Mouse (Mus musculus) limb, embryonic 13.5 days (tissue): ENCODE data around the gene Golga1. TPM values are rescaled to one million over a fixed set of nuclear protein-coding genes. Genes with fewer than 3 reads are reported as not detected.

Experiments
- ATAC-seq: fragments of 200-750 bp; cut with Nextera tagmentation; 2 replicates; pipeline ENCODE4 v1.8.0; 2017; ENCODE audit warnings: low read depth, moderate number of reproducible peaks, moderate TSS enrichment; ENCODE audit not compliant: low FRiP score
- H3K27ac ChIP-seq: fragments of 300-500 bp; sonication (generic); 2 replicates; pipeline ENCODE4 v1.5.1; 2015; ENCODE audit warnings: inconsistent platforms, mild to moderate bottlenecking, moderate library complexity
- H3K27me3 ChIP-seq: fragments of 300-500 bp; sonication (generic); 2 replicates; pipeline ENCODE4 v1.6.1; 2015; ENCODE audit warnings: mild to moderate bottlenecking, inconsistent platforms
- H3K36me3 ChIP-seq: fragments of 300-500 bp; sonication (generic); 2 replicates; pipeline ENCODE4 v1.6.1; 2015; ENCODE audit warnings: inconsistent platforms, mild to moderate bottlenecking, moderate library complexity
- H3K4me1 ChIP-seq: fragments of 300-500 bp; sonication (generic); 2 replicates; pipeline ENCODE4 v1.6.1; 2015; ENCODE audit warnings: inconsistent platforms
- H3K4me2 ChIP-seq: fragments of 300-500 bp; sonication (generic); replicated peaks from 2 replicates; pipeline ENCODE4 v1.6.1; 2015; ENCODE audit warnings: inconsistent platforms, mild to moderate bottlenecking, moderate library complexity
- H3K4me3 ChIP-seq: fragments of 300-500 bp; sonication (generic); 2 replicates; pipeline ENCODE4 v1.5.1; 2015; ENCODE audit warnings: moderate library complexity, mild to moderate bottlenecking, inconsistent platforms
- H3K9ac ChIP-seq: fragments of 300-500 bp; sonication (generic); 2 replicates; pipeline ENCODE4 v1.6.1; 2015; ENCODE audit warnings: mild to moderate bottlenecking, inconsistent platforms
- H3K9me3 ChIP-seq: fragments of 300-500 bp; sonication (generic); 2 replicates; pipeline ENCODE4 v1.6.1; 2016; ENCODE audit warnings: inconsistent platforms
- WGBS: fragments of 180-500 bp; shearing (Covaris S2); methylation state at CpG from one replicate; pipeline ENCODE4 v1.1.7; 2015; 5-methylcytosine and 5-hydroxymethylcytosine counted together
- polyA plus RNA-seq: library from polyadenylated mRNA; unstranded; fragments of >200 nt; fragmentation: Nextera tagmentation; extraction: Ambion mirVana; gene quantifications from 2 replicates; pipeline ENCODE4 v1.2.1, GENCODE M21; 2015

Golga1 gene
- polyA plus RNA-seq, 1 experiment from 2014 or later, result 31.0 TPM

DNA sequence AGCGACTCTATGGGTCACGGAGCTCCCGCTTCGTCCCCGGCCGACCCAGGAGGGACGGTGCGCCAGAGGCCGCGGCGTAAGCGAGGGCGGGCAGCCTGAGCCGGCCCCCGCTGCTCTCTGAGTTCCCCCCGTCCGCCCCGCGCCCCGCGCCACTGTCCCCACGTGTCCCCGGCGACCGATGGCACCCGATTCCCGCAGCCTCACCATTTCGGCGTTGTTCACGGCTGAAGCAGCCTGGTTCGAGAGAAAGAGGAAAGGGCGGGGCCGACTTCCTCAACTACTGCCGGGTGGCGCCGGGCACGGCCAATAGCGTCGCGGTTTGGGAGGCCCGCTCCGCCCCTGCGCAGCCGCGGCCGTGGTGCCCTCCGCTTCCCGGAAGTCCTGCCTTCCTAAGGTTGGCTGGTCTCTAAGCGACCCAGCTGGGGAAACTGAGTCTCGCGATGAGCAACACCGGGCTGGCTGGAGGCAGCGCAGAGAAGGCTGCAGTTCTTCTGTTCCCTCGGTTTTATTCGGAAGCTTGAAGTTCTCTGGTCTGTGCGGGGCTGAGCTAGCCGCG lies 60.4 kb downstream of the Golga1 start, which contains the start of gene Arpc5l:
Gene Arpc5l (plus strand): TSS at position 469 of the 556 bp plus-strand sequence.
- peak within 1 kb of the TSS; percentile 88 for H3K27ac ChIP-seq
- peak within 1 kb of the TSS; percentile 79 for H3K4me3 ChIP-seq
- H3K9ac ChIP-seq, result peak within 1 kb of the TSS; percentile 95
- peak; percentile 85 for ATAC-seq
- peaks cover 40% of the 10 kb centered on the region for H3K36me3 ChIP-seq
- H3K9me3 ChIP-seq, result no peaks in the 10 kb centered on the region
- WGBS, result under 1% methylated on average over 58 of the region's 58 CpGs
- peak within 1 kb of the TSS; percentile 98 for H3K4me2 ChIP-seq
- H3K27me3 ChIP-seq, result no peaks in the 10 kb centered on the region
- peaks cover 47% of the 10 kb centered on the region for H3K4me1 ChIP-seq

DNA sequence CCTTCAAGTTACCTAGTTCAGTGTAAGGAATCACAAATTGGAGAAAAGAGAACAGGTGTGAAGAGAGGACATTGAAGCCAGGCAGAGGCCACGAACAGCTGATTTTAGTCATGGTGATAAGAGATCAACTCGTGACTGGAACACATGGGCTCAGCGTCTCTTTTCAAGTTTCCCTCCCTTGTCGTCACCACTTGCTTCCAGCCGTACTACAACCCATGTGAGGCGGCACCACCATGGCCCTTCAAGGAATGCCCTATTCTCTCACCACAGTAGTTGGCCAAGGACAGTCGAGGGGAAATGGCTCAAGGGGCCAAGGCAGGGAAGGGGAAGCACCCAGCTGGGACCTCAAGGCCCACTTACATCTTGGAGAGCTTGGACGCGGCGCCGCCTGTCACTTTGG lies 61.0 kb downstream of the Golga1 start:
- peaks cover 46% of the 10 kb centered on the region for H3K36me3 ChIP-seq
- no peak for ATAC-seq
- peak overlapping the region; percentile 95 for H3K9ac ChIP-seq
- H3K4me3 ChIP-seq, result peak overlapping the region; percentile 79
- H3K9me3 ChIP-seq, result no peaks in the 10 kb centered on the region
- peak overlapping the region; percentile 98 for H3K4me2 ChIP-seq
- WGBS, result 2% methylated on average over 11 of the region's 11 CpGs
- H3K27ac ChIP-seq, result peak overlapping the region; percentile 88; the same call in 1 of the 2 replicates
- no peaks in the 10 kb centered on the region for H3K27me3 ChIP-seq
- peaks cover 42% of the 10 kb centered on the region for H3K4me1 ChIP-seq

DNA sequence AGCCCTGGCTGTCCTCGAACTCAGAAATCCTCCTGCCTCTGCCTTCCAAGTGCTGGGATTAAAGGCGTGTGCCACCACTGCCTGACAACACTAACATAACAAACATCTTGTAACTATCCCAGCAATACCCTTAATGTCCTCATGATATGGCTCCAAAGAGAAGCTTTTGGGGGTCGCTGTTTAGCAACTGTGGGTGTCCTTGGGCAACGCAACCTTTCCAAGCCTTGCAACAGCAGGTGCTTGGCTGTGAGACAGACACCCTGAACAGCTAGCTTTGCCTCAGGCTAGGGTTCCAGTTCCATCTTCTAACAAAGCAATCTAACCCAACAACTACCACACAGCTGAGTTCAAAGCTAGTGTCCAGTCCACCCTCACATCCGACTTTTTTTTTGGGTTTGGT lies 61.8 kb downstream of the Golga1 start:
- Histone ChIP-seq H3K36me3 (peaks cover 47% of the 10 kb centered on the region), H3K27me3 (no peaks in the 10 kb centered on the region), H3K4me3 (peak overlapping the region; percentile 79), H3K27ac (no peak overlapping the region), H3K4me1 (peaks cover 34% of the 10 kb centered on the region), H3K4me2 (peak overlapping the region; percentile 98), H3K9me3 (no peaks in the 10 kb centered on the region), H3K9ac (peak overlapping the region; percentile 95)
- ATAC-seq, result no peak
- 75% methylated on average over 5 of the region's 5 CpGs for WGBS

DNA sequence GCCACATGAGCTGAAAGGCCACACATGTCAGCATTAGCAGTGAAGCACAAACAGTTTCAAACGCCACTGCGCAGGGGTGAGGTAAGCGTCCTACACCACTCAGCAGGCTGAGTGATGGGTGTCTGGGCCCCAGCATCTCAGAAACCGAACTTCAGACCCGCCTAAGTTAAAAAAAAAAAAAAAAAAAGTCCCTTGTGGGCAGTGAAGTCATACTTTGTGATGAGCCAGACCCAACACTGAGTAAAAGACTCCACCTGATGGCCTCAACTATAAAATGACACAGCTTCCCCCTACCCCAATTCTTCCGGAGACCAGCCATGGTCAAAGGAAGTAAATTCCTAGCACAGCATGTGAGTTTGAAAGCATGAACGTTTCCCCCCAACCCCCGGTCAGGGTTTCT lies 62.2 kb downstream of the Golga1 start:
- H3K9ac ChIP-seq, result peak overlapping the region; percentile 50
- H3K27ac ChIP-seq, result no peak overlapping the region
- peak overlapping the region; percentile 79 for H3K4me3 ChIP-seq
- H3K4me1 ChIP-seq, result peaks cover 34% of the 10 kb centered on the region
- peak overlapping the region; percentile 98 for H3K4me2 ChIP-seq
- 57% methylated on average over 8 of the region's 8 CpGs for WGBS
- ATAC-seq, result no peak
- peaks cover 47% of the 10 kb centered on the region for H3K36me3 ChIP-seq
- H3K27me3 ChIP-seq, result no peaks in the 10 kb centered on the region
- no peaks in the 10 kb centered on the region for H3K9me3 ChIP-seq

DNA sequence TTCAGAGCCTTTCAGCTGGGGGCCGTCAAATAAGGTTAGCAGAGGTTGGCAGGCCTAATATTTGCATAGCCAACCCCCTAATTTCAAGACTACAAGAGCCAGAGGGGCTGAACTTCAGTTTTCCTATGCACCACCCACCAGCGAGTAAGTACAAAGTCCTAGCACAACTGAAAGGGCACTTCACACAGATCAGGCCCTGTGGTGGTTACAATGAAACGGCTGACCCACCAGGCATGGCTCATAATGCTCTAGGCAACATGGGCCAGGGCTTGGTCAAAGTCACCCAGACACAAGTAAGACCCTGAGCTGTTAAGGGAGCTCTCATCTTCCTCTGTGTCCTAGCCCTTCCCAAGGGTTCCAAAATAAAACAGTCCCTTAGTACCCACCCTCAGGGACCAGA lies 63.5 kb downstream of the Golga1 start:
- no peak overlapping the region for H3K4me2 ChIP-seq
- H3K27me3 ChIP-seq, result no peaks in the 10 kb centered on the region
- WGBS, result 79% methylated on average over 3 of the region's 3 CpGs
- peaks cover 35% of the 10 kb centered on the region for H3K4me1 ChIP-seq
- H3K27ac ChIP-seq, result no peak overlapping the region
- no peaks in the 10 kb centered on the region for H3K9me3 ChIP-seq
- no peak overlapping the region for H3K4me3 ChIP-seq
- no peak for ATAC-seq
- H3K36me3 ChIP-seq, result peaks cover 47% of the 10 kb centered on the region
- H3K9ac ChIP-seq, result no peak overlapping the region

DNA sequence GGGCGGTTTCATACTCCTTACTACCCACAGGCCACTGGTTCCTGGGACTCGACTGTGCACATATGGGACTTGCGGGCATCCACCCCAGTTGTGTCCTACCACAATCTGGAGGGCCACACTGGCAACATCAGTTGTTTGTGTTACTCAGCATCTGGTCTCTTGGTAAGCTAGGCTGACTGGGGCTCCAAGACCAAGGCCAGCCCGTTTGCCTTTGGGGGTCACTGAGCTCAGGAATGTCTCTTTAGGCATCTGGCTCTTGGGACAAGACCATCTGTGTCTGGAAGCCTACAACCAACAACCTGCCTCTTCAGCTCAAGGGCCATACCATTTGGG lies 64.8 kb downstream of the Golga1 start:
- no peaks in the 10 kb centered on the region for H3K9me3 ChIP-seq
- H3K4me2 ChIP-seq, result no peak overlapping the region
- no peak overlapping the region for H3K27ac ChIP-seq
- no peak overlapping the region for H3K9ac ChIP-seq
- H3K27me3 ChIP-seq, result no peaks in the 10 kb centered on the region
- no peak overlapping the region for H3K4me3 ChIP-seq
- peaks cover 47% of the 10 kb centered on the region for H3K36me3 ChIP-seq
- no peak for ATAC-seq
- H3K4me1 ChIP-seq, result peaks cover 25% of the 10 kb centered on the region
- WGBS, result 86% methylated on average over 4 of the region's 4 CpGs

DNA sequence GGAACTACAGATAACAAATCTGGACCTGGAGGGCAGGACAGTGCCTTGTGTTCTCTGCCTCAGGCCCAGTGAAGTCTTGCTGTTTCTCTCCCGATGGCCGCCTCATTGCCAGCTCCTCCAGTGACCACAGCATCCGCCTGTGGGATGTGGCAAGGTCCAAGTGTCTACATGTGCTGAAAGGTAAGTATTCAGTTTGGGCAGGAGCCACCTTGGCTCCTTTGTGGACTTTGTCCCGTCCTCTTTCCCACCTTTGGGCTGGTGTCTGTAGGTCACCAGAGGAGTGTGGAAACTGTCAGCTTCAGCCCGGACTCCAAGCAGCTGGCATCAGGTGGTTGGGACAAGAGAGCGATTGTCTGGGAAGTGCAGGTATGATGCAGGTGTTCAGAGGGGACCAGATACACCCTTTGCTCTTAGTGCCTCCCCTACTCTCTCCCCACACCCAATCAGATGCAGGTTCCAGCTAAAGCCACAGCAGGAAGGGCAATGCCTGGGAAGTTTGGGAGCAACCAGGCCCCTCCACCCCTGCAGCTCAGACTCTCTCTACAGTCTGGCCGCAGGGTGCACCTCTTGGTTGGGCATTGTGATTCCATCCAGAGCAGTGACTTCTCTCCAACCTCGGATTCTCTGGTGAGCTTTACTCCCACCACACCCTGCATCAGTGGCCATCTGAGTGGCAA lies 65.3 kb downstream of the Golga1 start:
- 67% methylated on average over 8 of the region's 8 CpGs for WGBS
- Histone ChIP-seq H3K9me3 (no peaks in the 10 kb centered on the region), H3K4me1 (peaks cover 25% of the 10 kb centered on the region), H3K27me3 (no peaks in the 10 kb centered on the region), H3K4me3 (no peak overlapping the region), H3K9ac (no peak overlapping the region), H3K27ac (no peak overlapping the region), H3K4me2 (no peak overlapping the region), H3K36me3 (peaks cover 47% of the 10 kb centered on the region)
- no peak for ATAC-seq

DNA sequence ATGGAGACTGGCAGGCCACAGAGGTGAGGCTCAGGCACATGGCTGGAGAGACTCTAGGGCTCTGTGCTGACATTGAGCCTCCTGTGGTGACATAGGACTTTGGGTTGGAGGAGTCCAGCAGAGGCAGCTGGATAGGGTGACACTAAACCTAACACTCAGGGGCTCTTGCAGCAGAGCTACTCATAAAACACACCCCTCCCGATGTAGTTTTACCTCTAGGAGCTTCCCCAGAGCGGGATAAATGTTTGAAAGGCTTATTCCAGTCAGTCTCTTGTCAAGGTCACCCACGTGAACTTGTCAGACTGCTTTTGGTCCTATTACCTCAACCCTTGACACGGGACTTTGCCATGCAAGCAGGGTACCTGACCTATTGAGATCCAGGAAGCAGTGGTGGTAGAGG lies 66.0 kb downstream of the Golga1 start:
- H3K27me3 ChIP-seq, result no peaks in the 10 kb centered on the region
- H3K9ac ChIP-seq, result no peak overlapping the region
- H3K4me1 ChIP-seq, result peaks cover 25% of the 10 kb centered on the region
- H3K36me3 ChIP-seq, result peaks cover 47% of the 10 kb centered on the region
- H3K4me3 ChIP-seq, result no peak overlapping the region
- H3K9me3 ChIP-seq, result no peaks in the 10 kb centered on the region
- 57% methylated on average over 4 of the region's 4 CpGs for WGBS
- ATAC-seq, result no peak
- no peak overlapping the region for H3K4me2 ChIP-seq
- H3K27ac ChIP-seq, result no peak overlapping the region

DNA sequence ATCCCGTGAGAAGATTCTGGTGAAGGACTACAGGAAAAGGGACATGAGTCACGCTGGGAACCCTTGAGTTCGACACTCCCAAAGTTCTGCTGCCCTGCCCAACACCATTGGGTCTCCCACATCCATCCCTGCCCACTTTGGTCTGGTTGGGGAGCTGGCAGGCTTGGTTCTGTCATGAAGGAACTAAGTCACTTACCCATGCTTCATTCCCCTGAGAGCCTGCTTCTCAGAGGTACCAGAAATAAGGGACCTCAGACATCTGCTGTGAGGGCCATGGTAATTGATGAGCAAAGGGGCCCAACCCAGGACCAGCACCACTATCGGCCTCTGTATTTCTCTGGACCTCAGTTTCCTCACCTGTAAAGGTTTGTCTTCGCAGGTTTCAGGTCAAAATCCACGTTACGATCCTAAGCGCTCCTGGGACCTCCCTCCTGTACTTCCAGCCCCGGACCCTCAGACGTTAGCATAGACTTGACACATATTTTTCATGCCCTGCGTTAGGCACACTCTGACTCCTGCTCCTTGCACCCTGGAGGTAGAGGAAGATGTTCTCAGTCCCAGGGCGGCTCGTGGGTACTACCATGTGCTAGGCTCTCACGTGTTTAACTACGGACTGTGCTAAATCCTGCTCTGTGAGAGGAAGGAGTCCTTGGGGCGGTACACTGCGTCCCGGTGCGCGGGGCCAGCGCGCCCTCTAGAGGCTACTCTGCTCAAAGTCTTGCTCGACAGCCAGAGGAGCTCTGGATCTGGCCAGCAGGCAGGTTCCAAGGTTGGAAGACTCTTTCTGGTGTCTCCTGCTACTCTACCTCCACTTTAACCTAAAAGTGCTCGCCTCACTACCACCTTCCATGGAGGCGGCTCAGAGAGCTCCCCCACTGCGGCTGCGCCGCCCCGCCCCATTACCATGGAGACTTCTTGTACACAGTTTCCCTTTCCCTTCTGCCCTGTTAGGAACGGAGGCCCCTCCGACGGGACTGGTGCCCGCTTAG lies 67.7 kb downstream of the Golga1 start, which contains the start of gene Wdr38:
Gene Wdr38 (plus strand): TSS at position 91 of the 989 bp plus-strand sequence.
- Histone ChIP-seq H3K36me3 (peaks cover 34% of the 10 kb centered on the region), H3K27me3 (no peaks in the 10 kb centered on the region), H3K4me3 (peak within 1 kb of the TSS; percentile 46), H3K4me1 (peaks cover 8% of the 10 kb centered on the region), H3K9ac (peak within 1 kb of the TSS; percentile 65), H3K9me3 (no peaks in the 10 kb centered on the region), H3K4me2 (peak within 1 kb of the TSS; percentile 64), H3K27ac (no peak within 1 kb of the TSS; the same call in 1 of the 2 replicates)
- ATAC-seq, result peak; percentile 93
- WGBS, result 15% methylated on average over 33 of the region's 33 CpGs

DNA sequence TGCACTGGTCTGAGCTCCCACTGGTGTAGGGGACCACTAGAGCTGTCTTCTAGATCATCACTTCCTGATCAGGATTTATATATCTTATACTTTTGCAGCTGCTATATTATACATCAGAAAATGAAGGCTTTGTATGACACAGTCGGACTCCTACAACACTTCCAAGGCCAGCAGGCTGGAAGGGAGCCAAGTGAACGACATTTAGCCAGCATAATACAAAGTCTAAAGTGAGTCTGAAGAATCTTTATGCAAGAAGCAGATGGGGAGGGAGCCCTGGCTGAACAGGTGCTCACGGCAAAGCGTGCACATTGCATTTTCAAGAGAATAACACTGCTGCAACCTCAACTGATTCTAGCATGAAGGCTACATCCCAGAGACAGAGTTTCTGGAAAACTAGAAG lies 72.9 kb downstream of the Golga1 start:
- Histone ChIP-seq H3K9me3 (no peaks in the 10 kb centered on the region), H3K27ac (no peak overlapping the region), H3K4me2 (no peak overlapping the region), H3K4me1 (peaks cover 7% of the 10 kb centered on the region), H3K36me3 (no peaks in the 10 kb centered on the region), H3K9ac (peak overlapping the region; percentile 4; the same call in 1 of the 2 replicates), H3K27me3 (no peaks in the 10 kb centered on the region), H3K4me3 (no peak overlapping the region)
- no peak for ATAC-seq
- WGBS, result 48% methylated on average over 4 of the region's 4 CpGs

DNA sequence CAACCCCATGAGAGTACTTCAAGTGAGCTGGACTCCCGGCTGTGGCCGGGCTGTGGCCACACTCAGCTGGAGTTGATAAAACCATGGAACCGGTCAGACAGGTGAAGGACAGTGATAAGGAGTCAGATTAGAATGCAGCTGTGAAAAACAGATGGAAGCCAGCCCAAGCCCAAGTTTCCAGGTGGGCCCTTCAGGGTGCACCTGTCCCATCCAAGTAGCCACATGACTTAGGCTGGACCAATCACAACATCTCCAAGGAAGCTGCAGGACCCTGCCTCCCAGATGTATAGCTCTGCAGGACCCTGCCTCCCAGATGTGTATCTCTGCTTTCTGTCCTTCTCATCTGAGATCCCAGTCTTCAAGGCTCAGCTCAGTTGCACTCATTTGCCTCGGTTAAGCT lies 73.3 kb downstream of the Golga1 start:
- Histone ChIP-seq H3K4me2 (no peak overlapping the region), H3K4me1 (peaks cover 5% of the 10 kb centered on the region; the same call in 1 of the 2 replicates), H3K27me3 (no peaks in the 10 kb centered on the region), H3K36me3 (no peaks in the 10 kb centered on the region), H3K9me3 (no peaks in the 10 kb centered on the region), H3K9ac (no peak overlapping the region), H3K4me3 (no peak overlapping the region), H3K27ac (no peak overlapping the region)
- WGBS, result 66% methylated on average over 4 of the region's 4 CpGs
- no peak for ATAC-seq

DNA sequence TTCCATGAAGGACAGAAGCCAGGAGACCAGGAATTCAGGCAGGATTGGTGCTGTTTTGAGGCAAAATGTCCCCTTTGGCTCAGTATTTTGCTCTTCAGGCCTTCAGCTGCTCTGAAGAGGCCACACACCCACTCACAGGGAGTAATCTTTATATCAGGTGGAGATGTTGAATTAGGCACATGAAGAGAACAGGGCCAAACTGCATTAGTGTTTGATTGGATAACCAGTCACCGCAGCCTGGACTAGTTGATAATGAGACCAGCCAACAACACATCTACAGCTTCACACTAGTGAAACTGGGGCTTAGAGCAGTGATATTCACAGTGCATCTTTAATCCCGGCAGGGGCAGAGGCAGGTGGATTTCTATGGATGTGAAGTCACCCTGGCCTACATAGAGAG lies 76.4 kb downstream of the Golga1 start:
- no peak for ATAC-seq
- no peak overlapping the region for H3K27ac ChIP-seq
- 81% methylated on average over 2 of the region's 2 CpGs for WGBS
- 0 out of 2 replicates have a peak, but pooled peaks cover 5% of the 10 kb centered on the region for H3K9me3 ChIP-seq
- no peak overlapping the region for H3K4me2 ChIP-seq
- no peaks in the 10 kb centered on the region for H3K27me3 ChIP-seq
- peaks cover 5% of the 10 kb centered on the region; the same call in 1 of the 2 replicates for H3K4me1 ChIP-seq
- no peaks in the 10 kb centered on the region for H3K36me3 ChIP-seq
- no peak overlapping the region for H3K9ac ChIP-seq
- no peak overlapping the region for H3K4me3 ChIP-seq
